Mouse (Mus musculus) liver, embryonic 14.5 days (tissue): Measurements from ENCODE around the gene Rarres1. TPM values are rescaled to one million over a fixed set of nuclear protein-coding genes. Genes with fewer than 3 reads are reported as not detected.

ENCODE experiments used
- ATAC-seq: fragments of 200-750 bp; cut with Nextera tagmentation; 2 replicates; pipeline ENCODE4 v1.8.0; 2017; ENCODE audit warnings: moderate number of reproducible peaks, mild to moderate bottlenecking, moderate library complexity; ENCODE audit not compliant: insufficient read depth
- DNase-seq, 3 experiments: peaks; one replicate each; pipeline ENCODE4 v3.0.0-alpha.2; 2012 to 2013; ENCODE audit warnings: low read depth in 3 of 3, low spot score in 3 of 3
- H3K27ac ChIP-seq: fragments of 300-500 bp; sonication (generic); 2 replicates; pipeline ENCODE4 v1.5.1; 2014; ENCODE audit warnings: moderate library complexity, mild to moderate bottlenecking, control low read depth, inconsistent platforms
- H3K27me3 ChIP-seq: fragments of 300-500 bp; sonication (generic); 2 replicates; pipeline ENCODE4 v1.6.1; 2014; ENCODE audit warnings: mild to moderate bottlenecking, low read length, moderate library complexity; ENCODE audit not compliant: control insufficient read depth, insufficient read depth
- H3K36me3 ChIP-seq: fragments of 300-500 bp; sonication (generic); replicated peaks from 2 replicates; pipeline ENCODE4 v1.6.1; 2014; ENCODE audit warnings: low read depth; ENCODE audit not compliant: control insufficient read depth, insufficient read depth
- H3K4me1 ChIP-seq, 2 experiments: fragments of 200-500 bp in 1 of 2; fragments of 300-500 bp in 1 of 2; sonication (generic) in 1 of 2; replicated peaks; 2 replicates each; pipeline ENCODE4 v1.6.1; 2012 to 2014; ENCODE audit warnings: antibody characterized with exemption in 1 of 2, inconsistent platforms in 1 of 2, low read length in 1 of 2; ENCODE audit not compliant: control insufficient read depth in 2 of 2, insufficient read depth in 2 of 2
- H3K4me2 ChIP-seq: fragments of 300-500 bp; sonication (generic); 2 replicates; pipeline ENCODE4 v1.6.1; 2014; ENCODE audit warnings: low read depth, mild to moderate bottlenecking, control low read depth, moderate library complexity
- H3K4me3 ChIP-seq, 2 experiments: fragments of 200-500 bp in 1 of 2; fragments of 300-500 bp in 1 of 2; sonication (generic) in 1 of 2; 2 replicates each; pipeline ENCODE4 v1.5.1; 2012 to 2014; ENCODE audit warnings: low read depth in 2 of 2, low read length in 2 of 2, mild to moderate bottlenecking in 2 of 2, control low read depth in 1 of 2, inconsistent platforms in 1 of 2, moderate library complexity in 1 of 2; ENCODE audit not compliant: insufficient read depth in 1 of 2
- H3K9ac ChIP-seq: fragments of 300-500 bp; sonication (generic); replicated peaks from 2 replicates; pipeline ENCODE4 v1.6.1; 2014; ENCODE audit warnings: mild to moderate bottlenecking, control low read depth, moderate library complexity
- H3K9me3 ChIP-seq: fragments of 300-500 bp; sonication (generic); 2 replicates; pipeline ENCODE4 v1.6.1; 2016; ENCODE audit warnings: low read length, mixed read lengths; ENCODE audit not compliant: control insufficient read depth
- CTCF ChIP-seq: IDR thresholded peaks from 2 replicates; pipeline ENCODE4 v1.5.1; 2016; ENCODE audit warnings: antibody characterized with exemption, low read depth, control low read depth
- EP300 ChIP-seq: IDR thresholded peaks from 2 replicates; pipeline ENCODE4 v1.6.1; 2016; ENCODE audit warnings: antibody characterized with exemption, low read depth
- WGBS: fragments of 180-500 bp; shearing (Covaris S2); extraction: QIAGEN DNeasy Blood & Tissue Kit; methylation state at CpG from one replicate; pipeline ENCODE4 v1.1.7; 2014; ENCODE audit not compliant: insufficient replicate concordance; 5-methylcytosine and 5-hydroxymethylcytosine counted together
- polyA plus RNA-seq, 2 experiments: library from polyadenylated mRNA; depleted of rRNA in 1 of 2; stranded (reverse) in 1 of 2; unstranded in 1 of 2; fragments of >200 nt; fragmentation: Nextera tagmentation in 1 of 2; extraction: Ambion mirVana in 1 of 2; gene quantifications; 2 replicates each; pipeline versions ENCODE4 v1.2.1 to v1.2.3; 2012 to 2014

Gene Rarres1
- polyA plus RNA-seq, 2 experiments: 1.3 to 1.5 TPM

DNA sequence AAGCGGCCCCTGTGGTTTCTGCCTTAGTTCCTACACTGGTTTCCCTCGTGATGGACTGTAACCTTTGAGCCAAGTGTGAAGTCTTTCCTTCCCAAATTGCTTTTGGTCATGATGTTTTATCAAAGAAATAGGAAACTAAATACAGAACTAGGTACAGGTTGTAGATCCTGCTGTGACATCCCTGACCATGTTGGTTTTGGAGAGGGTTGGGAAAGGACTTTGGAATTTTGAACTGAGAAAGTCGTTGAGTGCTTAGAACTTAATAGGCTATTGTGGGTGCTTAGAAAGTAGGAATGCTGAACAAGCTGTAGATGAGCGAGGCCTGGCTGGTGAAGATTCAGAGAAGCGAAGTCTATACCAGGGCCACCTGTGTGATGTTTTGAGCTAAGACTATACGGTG, 81.3 kb downstream of the Rarres1 start:
- no peak for TF ChIP-seq CTCF
- no peak for TF ChIP-seq EP300
- H3K9me3 ChIP-seq: no peaks in the 10 kb centered on the region
- peaks cover 4 to 8% of the 10 kb centered on the region in 2 experiments for H3K4me1 ChIP-seq
- no peak overlapping the region for H3K9ac ChIP-seq
- no peak overlapping the region for H3K4me2 ChIP-seq
- H3K4me3 ChIP-seq: no peak overlapping the region
- no peak for DNase-seq
- WGBS: 77% methylated on average over 6 of the region's 6 CpGs
- no peak for ATAC-seq
- no peak overlapping the region for H3K27ac ChIP-seq
- no peaks in the 10 kb centered on the region for H3K27me3 ChIP-seq
- H3K36me3 ChIP-seq: peaks cover 23% of the 10 kb centered on the region

DNA sequence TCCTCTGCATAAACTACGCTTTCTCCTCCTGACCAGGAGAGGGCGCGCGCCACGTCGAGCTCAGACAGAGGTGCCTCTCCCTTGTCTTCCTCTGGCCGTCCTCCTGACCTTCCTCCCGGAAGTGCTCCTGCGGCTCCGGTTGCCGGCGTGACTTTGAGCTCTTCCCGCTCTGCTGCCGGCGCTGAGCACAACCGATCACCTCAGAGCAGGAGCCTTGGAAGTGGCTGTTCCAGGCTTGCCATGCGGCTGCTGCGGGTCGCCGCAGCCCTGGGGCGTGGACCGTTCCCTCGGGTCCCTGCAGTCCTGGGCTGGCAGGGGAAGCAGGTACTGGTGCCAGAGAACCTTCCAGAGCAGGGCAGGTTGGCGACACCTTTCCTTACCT, 85.3 kb downstream of the Rarres1 start, which contains the start of gene Gfm1:
Gene Gfm1 (plus strand): TSS at position 98 of the 382 bp plus-strand sequence.
- Histone ChIP-seq H3K27me3 (no peaks in the 10 kb centered on the region), H3K27ac (no peak within 1 kb of the TSS), H3K9ac (peak within 1 kb of the TSS; percentile 90), H3K9me3 (no peaks in the 10 kb centered on the region; the same call in 1 of the 2 replicates), H3K36me3 (peaks cover 10% of the 10 kb centered on the region), H3K4me2 (peak within 1 kb of the TSS; percentile 82), H3K4me1 (peaks cover 4 to 8% of the 10 kb centered on the region in 2 experiments), H3K4me3 (peak within 1 kb of the TSS; percentile 78 to 98)
- TF ChIP-seq CTCF: peak; percentile 97
- no peak for TF ChIP-seq EP300
- ATAC-seq (peak; percentile 92), DNase-seq (peak; percentile 73 to 78 (median 74))
- under 1% methylated on average over 24 of the region's 24 CpGs for WGBS

DNA sequence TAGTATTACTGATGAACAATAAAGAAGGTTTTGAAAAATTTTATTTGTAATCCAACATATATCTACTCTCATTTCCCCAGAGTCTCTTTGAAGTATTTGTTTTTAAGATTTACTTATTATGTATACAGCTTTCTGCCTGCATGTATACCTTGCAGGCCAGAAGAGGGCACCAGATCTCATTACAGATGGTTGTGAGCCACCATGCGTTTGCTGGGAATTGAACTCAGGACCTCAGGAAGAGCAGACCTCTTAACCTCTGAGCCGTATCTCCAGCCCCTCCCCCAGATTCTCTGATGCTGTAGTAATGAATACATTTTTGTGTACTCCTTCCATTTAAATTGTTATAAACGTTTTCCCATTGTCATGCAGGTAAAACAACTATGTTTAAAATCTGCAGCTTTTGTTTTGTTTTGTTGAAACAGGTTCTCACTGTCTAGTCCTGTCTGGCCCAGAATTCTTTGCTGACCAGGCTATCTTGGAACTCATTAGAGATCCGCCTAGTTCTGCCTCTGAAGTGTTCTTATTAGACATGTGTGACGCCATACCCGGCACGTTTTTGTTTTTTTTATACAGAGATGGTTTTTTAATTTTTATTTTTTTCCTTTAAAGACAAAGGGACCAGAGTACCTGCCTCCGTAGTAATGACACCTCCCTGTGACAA, 85.9 kb downstream of the Rarres1 start:
- 28% methylated on average over 8 of the region's 8 CpGs for WGBS
- H3K9ac ChIP-seq: no peak overlapping the region
- H3K4me1 ChIP-seq: peaks cover 4 to 8% of the 10 kb centered on the region in 2 experiments
- H3K27ac ChIP-seq: no peak overlapping the region
- H3K36me3 ChIP-seq: peaks cover 9% of the 10 kb centered on the region
- H3K27me3 ChIP-seq: no peaks in the 10 kb centered on the region
- DNase-seq (no peak), ATAC-seq (peak; percentile 36)
- TF ChIP-seq EP300: no peak
- no peak for TF ChIP-seq CTCF
- peak overlapping the region; percentile 82 for H3K4me2 ChIP-seq
- no peaks in the 10 kb centered on the region; the same call in 1 of the 2 replicates for H3K9me3 ChIP-seq
- peak overlapping the region; percentile 78 to 98 for H3K4me3 ChIP-seq

Other genes with a start within 250 kb of the Rarres1 start
- gene Mlf1, start 141.4 kb downstream of the Rarres1 start, polyA plus RNA-seq (2012; rRNA removed): 0.52 and 0.81 TPM in 2 replicates
- 1.3 and 1.4 TPM in 2 replicates for gene Mlf1, start 141.4 kb downstream of the Rarres1 start, polyA plus RNA-seq (2014; fragmentation: Nextera tagmentation; extraction: Ambion mirVana)
- gene Gm17402, start 140.4 kb downstream of the Rarres1 start, polyA plus RNA-seq (2012; rRNA removed): not detected in 2 replicates
- gene Gm17402, start 140.4 kb downstream of the Rarres1 start, polyA plus RNA-seq (2014; fragmentation: Nextera tagmentation; extraction: Ambion mirVana): not detected in 2 replicates
- 8.5 and 17.0 TPM in 2 replicates for gene Gfm1, start 85.4 kb downstream of the Rarres1 start, polyA plus RNA-seq (2012; rRNA removed)
- 32.6 and 37.8 TPM in 2 replicates for gene Gfm1, start 85.4 kb downstream of the Rarres1 start, polyA plus RNA-seq (2014; fragmentation: Nextera tagmentation; extraction: Ambion mirVana)
- 2.4 and 4.1 TPM in 2 replicates for gene Lxn, start 51.6 kb downstream of the Rarres1 start, polyA plus RNA-seq (2012; rRNA removed)
- gene Lxn, start 51.6 kb downstream of the Rarres1 start, polyA plus RNA-seq (2014; fragmentation: Nextera tagmentation; extraction: Ambion mirVana): 9.9 and 10.2 TPM in 2 replicates
- gene Mfsd1, start 67.2 kb upstream of the Rarres1 start, polyA plus RNA-seq (2012; rRNA removed): 10.6 and 11.6 TPM in 2 replicates
- gene Mfsd1, start 67.2 kb upstream of the Rarres1 start, polyA plus RNA-seq (2014; fragmentation: Nextera tagmentation; extraction: Ambion mirVana): 25.9 and 29.4 TPM in 2 replicates